Mouse (Mus musculus): ENCODE results near the gene Trmt10c. TPM values are rescaled to one million over a fixed set of nuclear protein-coding genes. Genes with fewer than 3 reads are reported as not detected.
A peak's percentile ranks its signal among the peaks of the same experiment; 100 is the strongest.
"Not testable (repeated sequence)": the region's sequence is repeated elsewhere in the genome, so short reads cannot be mapped to it uniquely, and the experiment has no call there.

The Trmt10c gene
- polyA plus RNA-seq, 1 experiment, result 1.9 TPM

- no peaks in the 10 kb centered on the region for H3K27me3 ChIP-seq (ENCODE audit: control insufficient read depth, insufficient read depth, low read length)
Observed at GRCm38 (mm10) chr16:56064334-56064990, 26.8 kb upstream of the Trmt10c start.

GRCm38 (mm10) chr16:56062981-56063380 is 25.4 kb upstream of the Trmt10c start:
- H3K27me3 ChIP-seq (ENCODE audit: control insufficient read depth, insufficient read depth, low read length), result no peaks in the 10 kb centered on the region
- no peaks in the 10 kb centered on the region for H3K4me1 ChIP-seq (ENCODE audit: control insufficient read depth, insufficient read depth, low read length)
- no peak overlapping the region for H3K4me3 ChIP-seq (ENCODE audit: control insufficient read depth, low read depth, low read length)
- TF ChIP-seq POLR2A (IDR thresholded peaks at IDR 0.05; ENCODE audit: control insufficient read depth, low read depth, low read length), result no peak
- no peak for TF ChIP-seq CTCF (IDR thresholded peaks at IDR 0.05; ENCODE audit: control insufficient read depth, insufficient read depth, insufficient replicate concordance, low read depth, low read length)
- H3K36me3 ChIP-seq (ENCODE audit: control insufficient read depth, insufficient read depth, low read length), result no peaks in the 10 kb centered on the region
- no peak overlapping the region for H3K27ac ChIP-seq (ENCODE audit: control insufficient read depth, insufficient read depth, low read depth, low read length)

More at GRCm38 (mm10) chr16:56064334-56064990, 26.8 kb upstream of the Trmt10c start:
- no peak overlapping the region for H3K27ac ChIP-seq (ENCODE audit: control insufficient read depth, insufficient read depth, low read depth, low read length)
- no peaks in the 10 kb centered on the region for H3K4me1 ChIP-seq (ENCODE audit: control insufficient read depth, insufficient read depth, low read length)
- H3K4me3 ChIP-seq (ENCODE audit: control insufficient read depth, low read depth, low read length), result peak overlapping the region; percentile 72
- no peak for TF ChIP-seq CTCF (IDR thresholded peaks at IDR 0.05; ENCODE audit: control insufficient read depth, insufficient read depth, insufficient replicate concordance, low read depth, low read length)
- no peak for TF ChIP-seq POLR2A (IDR thresholded peaks at IDR 0.05; ENCODE audit: control insufficient read depth, low read depth, low read length)
- H3K36me3 ChIP-seq (ENCODE audit: control insufficient read depth, insufficient read depth, low read length), result no peaks in the 10 kb centered on the region

- H3K4me3 ChIP-seq (ENCODE audit: control insufficient read depth, low read depth, low read length), result no peak overlapping the region
- H3K36me3 ChIP-seq (ENCODE audit: control insufficient read depth, insufficient read depth, low read length), result no peaks in the 10 kb centered on the region
- no peaks in the 10 kb centered on the region for H3K27me3 ChIP-seq (ENCODE audit: control insufficient read depth, insufficient read depth, low read length)
- H3K27ac ChIP-seq (ENCODE audit: control insufficient read depth, insufficient read depth, low read depth, low read length), result no peak overlapping the region
- TF ChIP-seq CTCF (IDR thresholded peaks at IDR 0.05; ENCODE audit: control insufficient read depth, insufficient read depth, insufficient replicate concordance, low read depth, low read length) (no peak), POLR2A (IDR thresholded peaks at IDR 0.05; ENCODE audit: control insufficient read depth, low read depth, low read length) (no peak)
- H3K4me1 ChIP-seq (ENCODE audit: control insufficient read depth, insufficient read depth, low read length), result no peaks in the 10 kb centered on the region
Observed at GRCm38 (mm10) chr16:56061995-56062594, 24.5 kb upstream of the Trmt10c start.

GRCm38 (mm10) chr16:56058151-56058550 is 20.5 kb upstream of the Trmt10c start:
- no peak overlapping the region for H3K27ac ChIP-seq (ENCODE audit: control insufficient read depth, insufficient read depth, low read depth, low read length)
- no peak for TF ChIP-seq POLR2A (IDR thresholded peaks at IDR 0.05; ENCODE audit: control insufficient read depth, low read depth, low read length)
- no peak for TF ChIP-seq CTCF (IDR thresholded peaks at IDR 0.05; ENCODE audit: control insufficient read depth, insufficient read depth, insufficient replicate concordance, low read depth, low read length)

GRCm38 (mm10) chr16:56056944-56057590 is 19.4 kb upstream of the Trmt10c start:
- no peaks in the 10 kb centered on the region for H3K4me1 ChIP-seq (ENCODE audit: control insufficient read depth, insufficient read depth, low read length)
- no peaks in the 10 kb centered on the region for H3K36me3 ChIP-seq (ENCODE audit: control insufficient read depth, insufficient read depth, low read length)
- no peak for TF ChIP-seq POLR2A (IDR thresholded peaks at IDR 0.05; ENCODE audit: control insufficient read depth, low read depth, low read length)
- no peak for TF ChIP-seq CTCF (IDR thresholded peaks at IDR 0.05; ENCODE audit: control insufficient read depth, insufficient read depth, insufficient replicate concordance, low read depth, low read length)
- no peaks in the 10 kb centered on the region for H3K27me3 ChIP-seq (ENCODE audit: control insufficient read depth, insufficient read depth, low read length)
- no peak overlapping the region for H3K4me3 ChIP-seq (ENCODE audit: control insufficient read depth, low read depth, low read length)
- H3K27ac ChIP-seq (ENCODE audit: control insufficient read depth, insufficient read depth, low read depth, low read length), result no peak overlapping the region

More at GRCm38 (mm10) chr16:56058151-56058550, 20.5 kb upstream of the Trmt10c start:
- Histone ChIP-seq H3K4me1 (ENCODE audit: control insufficient read depth, insufficient read depth, low read length) (no peaks in the 10 kb centered on the region), H3K27me3 (ENCODE audit: control insufficient read depth, insufficient read depth, low read length) (no peaks in the 10 kb centered on the region), H3K36me3 (ENCODE audit: control insufficient read depth, insufficient read depth, low read length) (no peaks in the 10 kb centered on the region), H3K4me3 (ENCODE audit: control insufficient read depth, low read depth, low read length) (no peak overlapping the region)

- H3K4me1 ChIP-seq (ENCODE audit: control insufficient read depth, insufficient read depth, low read length), result no peaks in the 10 kb centered on the region
Observed at GRCm38 (mm10) chr16:56055911-56056310, 18.3 kb upstream of the Trmt10c start.

GRCm38 (mm10) chr16:56048038-56048437 is 10.4 kb upstream of the Trmt10c start, which contains the start of gene Senp7:
Gene Senp7, plus strand, starts transcription at chr16:56048338.
- not testable (repeated sequence) for H3K27me3 ChIP-seq (ENCODE audit: control insufficient read depth, insufficient read depth, low read length); H3K4me1 ChIP-seq (ENCODE audit: control insufficient read depth, insufficient read depth, low read length); H3K27ac ChIP-seq (ENCODE audit: control insufficient read depth, insufficient read depth, low read depth, low read length); H3K36me3 ChIP-seq (ENCODE audit: control insufficient read depth, insufficient read depth, low read length); H3K4me3 ChIP-seq (ENCODE audit: control insufficient read depth, low read depth, low read length)

More at GRCm38 (mm10) chr16:56055911-56056310, 18.3 kb upstream of the Trmt10c start:
- no peak overlapping the region for H3K4me3 ChIP-seq (ENCODE audit: control insufficient read depth, low read depth, low read length)
- H3K36me3 ChIP-seq (ENCODE audit: control insufficient read depth, insufficient read depth, low read length), result no peaks in the 10 kb centered on the region
- TF ChIP-seq CTCF (IDR thresholded peaks at IDR 0.05; ENCODE audit: control insufficient read depth, insufficient read depth, insufficient replicate concordance, low read depth, low read length), result no peak
- TF ChIP-seq POLR2A (IDR thresholded peaks at IDR 0.05; ENCODE audit: control insufficient read depth, low read depth, low read length), result no peak
- H3K27me3 ChIP-seq (ENCODE audit: control insufficient read depth, insufficient read depth, low read length), result no peaks in the 10 kb centered on the region
- no peak overlapping the region for H3K27ac ChIP-seq (ENCODE audit: control insufficient read depth, insufficient read depth, low read depth, low read length)
